8 mouse cellular contexts compared by ENCODE assay signal in the genomic region with DNA sequence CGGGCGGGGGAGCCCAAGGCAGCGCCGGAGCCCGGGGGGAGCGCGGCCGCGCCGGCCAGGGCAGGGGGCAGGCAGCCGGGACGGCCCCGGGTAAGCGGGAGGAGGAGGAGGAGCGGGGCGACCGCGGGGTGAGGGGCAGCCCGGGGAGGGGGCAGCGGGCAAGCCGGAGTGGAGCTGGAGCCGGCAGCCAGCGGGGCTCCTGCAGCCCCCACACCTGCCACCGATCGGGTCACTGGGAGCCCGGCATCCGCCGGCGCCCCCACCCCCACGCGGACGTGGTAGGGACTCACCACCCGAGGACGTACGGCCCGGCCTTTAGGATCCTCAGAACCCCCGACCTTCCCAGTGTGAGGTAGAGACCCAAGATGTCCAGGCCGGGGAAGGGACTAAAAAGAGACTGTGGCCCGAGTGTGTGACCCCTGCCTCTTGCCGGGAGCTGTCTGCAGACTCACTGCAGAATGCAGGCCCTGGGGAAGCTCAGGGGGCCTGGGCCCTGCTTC. TPM values are rescaled to one million over a fixed set of nuclear protein-coding genes. Genes with fewer than 3 reads are reported as not detected.
A peak's percentile ranks its signal among the peaks of the same experiment; 100 is the strongest.
DNase-seq lines count a peak whose midpoint lies in the region; ATAC-seq and TF ChIP-seq lines count a peak whose summit lies in the region.

No protein-coding gene starts in this region.

- peak overlapping the region; percentile 27 for H3K27ac ChIP-seq in heart, postnatal 0 days (ENCODE audit: low read depth)
- H3K27ac ChIP-seq in liver, postnatal 0 days (ENCODE audit: low read depth) = no peak overlapping the region

- H3K9ac ChIP-seq in heart, postnatal 0 days (replicated peaks; ENCODE audit: low read depth, low read length) = peak overlapping the region; percentile 74
- peak overlapping the region; percentile 41; the same call in 1 of the 2 replicates for H3K9ac ChIP-seq in liver, postnatal 0 days (replicated peaks)

- peaks cover 12% of the 10 kb centered on the region for H3K4me1 ChIP-seq in heart, postnatal 0 days (ENCODE audit: control insufficient read depth, insufficient read depth)
- peaks cover 5% of the 10 kb centered on the region for H3K4me1 ChIP-seq in liver, postnatal 0 days (ENCODE audit: insufficient read depth)

- DNase-seq in adrenal gland, postnatal 14 days = peak; percentile 34
- no peak for DNase-seq in adrenal gland, adult 18-20 months (ENCODE audit: low spot score in 2 of 2)
- peak; percentile 42 for DNase-seq in right cerebral cortex, postnatal 4 days
- no peak for DNase-seq in right cerebral cortex, adult 2 months (ENCODE audit: low spot score in 2 of 2)
- DNase-seq in heart, postnatal 0 days (ENCODE audit: low spot score) = no peak
- no peak for DNase-seq in liver, postnatal 0 days
- DNase-seq in gastrocnemius, adult 8-10 months (ENCODE audit: low spot score in 2 of 2) = no peak
- no peak for DNase-seq in thymus, adult 18-20 months

- TF ChIP-seq EP300 in heart, postnatal 0 days (IDR thresholded peaks at IDR 0.05; ENCODE audit: low read depth) = no peak
- no peak for TF ChIP-seq EP300 in liver, postnatal 0 days (IDR thresholded peaks at IDR 0.05; ENCODE audit: low read depth)

- no peaks in the 10 kb centered on the region for H3K9me3 ChIP-seq in heart, postnatal 0 days (replicated peaks; ENCODE audit: control insufficient read depth, low read length)
- H3K9me3 ChIP-seq in liver, postnatal 0 days (ENCODE audit: low read length) = no peaks in the 10 kb centered on the region

- 1% methylated on average over 20 of the region's 40 CpGs for WGBS in heart, postnatal 0 days
- WGBS in liver, postnatal 0 days (ENCODE audit: insufficient replicate concordance) = 2% methylated on average over 16 of the region's 40 CpGs

- TF ChIP-seq CTCF in heart, postnatal 0 days (IDR thresholded peaks at IDR 0.05; ENCODE audit: low read depth) = no peak
- TF ChIP-seq CTCF in liver, postnatal 0 days (IDR thresholded peaks at IDR 0.05; ENCODE audit: low read depth) = no peak

- peak; percentile 24 for ATAC-seq in heart, postnatal 0 days (ENCODE audit: insufficient read depth, low read depth)
- no peak; the same call in 1 of the 2 replicates for ATAC-seq in liver, postnatal 0 days

- H3K4me3 ChIP-seq in heart, postnatal 0 days (ENCODE audit: low read depth, low read length) = peak overlapping the region; percentile 72
- peak overlapping the region; percentile 51 for H3K4me3 ChIP-seq in liver, postnatal 0 days (ENCODE audit: low read depth, low read length)

- no peaks in the 10 kb centered on the region for H3K36me3 ChIP-seq in heart, postnatal 0 days (replicated peaks; ENCODE audit: control insufficient read depth, insufficient read depth, low read length)
- H3K36me3 ChIP-seq in liver, postnatal 0 days (replicated peaks; ENCODE audit: insufficient read depth, low read length) = no peaks in the 10 kb centered on the region

- peak overlapping the region; percentile 89 for H3K4me2 ChIP-seq in heart, postnatal 0 days (ENCODE audit: low read depth, low read length)
- peak overlapping the region; percentile 92 for H3K4me2 ChIP-seq in liver, postnatal 0 days (ENCODE audit: low read depth, low read length)

- no peaks in the 10 kb centered on the region for H3K27me3 ChIP-seq in heart, postnatal 0 days (ENCODE audit: control insufficient read depth, insufficient read depth, low read length)
- peaks cover 35% of the 10 kb centered on the region for H3K27me3 ChIP-seq in liver, postnatal 0 days (ENCODE audit: insufficient read depth, low read length)

RNA-seq across cellular contexts. Expression of a gene that starts 0.9 kb away (rescaled TPM):
- total RNA-seq in adrenal gland, postnatal 14 days (2021) = 10.2 and 10.3 TPM in 2 replicates
- total RNA-seq in adrenal gland, adult 18-20 months (2021) = 10 to 100 TPM; 11.4 to 12.4 TPM
- total RNA-seq in heart, postnatal 0 days (2014; rRNA removed; ENCODE audit: low replicate concordance) = 31.1 and 45.3 TPM in 2 replicates
- polyA plus RNA-seq in heart, postnatal 0 days (2015; fragmentation: Nextera tagmentation; extraction: Ambion mirVana) = 7.9 and 9.2 TPM in 2 replicates
- polyA plus RNA-seq in liver, postnatal 0 days (2015; fragmentation: Nextera tagmentation; extraction: Ambion mirVana) = 0.05 TPM in 1 of 2 replicates, not detected in the other
- under 1 TPM; 0.19 to 0.63 (median 0.49) TPM for total RNA-seq in gastrocnemius, adult 8-10 months (2022)

RNA-seq across cellular contexts. Expression of a gene that starts 19.4 kb away (rescaled TPM):
- not detected in 2 replicates for total RNA-seq in adrenal gland, postnatal 14 days (2021)
- not detected for total RNA-seq in adrenal gland, adult 18-20 months (2021)
- not detected in 2 replicates for total RNA-seq in heart, postnatal 0 days (2014; rRNA removed; ENCODE audit: low replicate concordance)
- polyA plus RNA-seq in heart, postnatal 0 days (2015; fragmentation: Nextera tagmentation; extraction: Ambion mirVana) = 0.15 TPM in 1 of 2 replicates, not detected in the other
- polyA plus RNA-seq in liver, postnatal 0 days (2015; fragmentation: Nextera tagmentation; extraction: Ambion mirVana) = not detected in 2 replicates
- total RNA-seq in gastrocnemius, adult 8-10 months (2022) = not detected

RNA-seq across cellular contexts. Expression of a gene that starts 27.6 kb away (rescaled TPM):
- total RNA-seq in adrenal gland, postnatal 14 days (2021) = 0.37 and 0.75 TPM in 2 replicates
- total RNA-seq in adrenal gland, adult 18-20 months (2021) = 1 to 10 TPM in 1 of 2 experiments, under 1 TPM in 1; 0.43 to 1.5 TPM
- total RNA-seq in heart, postnatal 0 days (2014; rRNA removed; ENCODE audit: low replicate concordance) = 4.2 TPM in 1 of 2 replicates, not detected in the other
- polyA plus RNA-seq in heart, postnatal 0 days (2015; fragmentation: Nextera tagmentation; extraction: Ambion mirVana) = 0.81 and 1.1 TPM in 2 replicates
- 2.6 and 3.1 TPM in 2 replicates for polyA plus RNA-seq in liver, postnatal 0 days (2015; fragmentation: Nextera tagmentation; extraction: Ambion mirVana)
- not detected for total RNA-seq in gastrocnemius, adult 8-10 months (2022)

RNA-seq across cellular contexts. Expression of a gene that starts 53.0 kb away (rescaled TPM):
- 7.4 and 8.3 TPM in 2 replicates for total RNA-seq in adrenal gland, postnatal 14 days (2021)
- total RNA-seq in adrenal gland, adult 18-20 months (2021) = 10 to 100 TPM; 10.7 to 11.5 TPM
- 7.8 and 24.7 TPM in 2 replicates for total RNA-seq in heart, postnatal 0 days (2014; rRNA removed; ENCODE audit: low replicate concordance)
- 3.7 and 4.3 TPM in 2 replicates for polyA plus RNA-seq in heart, postnatal 0 days (2015; fragmentation: Nextera tagmentation; extraction: Ambion mirVana)
- polyA plus RNA-seq in liver, postnatal 0 days (2015; fragmentation: Nextera tagmentation; extraction: Ambion mirVana) = 0.20 and 0.43 TPM in 2 replicates
- 1 to 10 TPM; 1.7 to 2.6 (median 2.1) TPM for total RNA-seq in gastrocnemius, adult 8-10 months (2022)

Comparison
In these comparisons a context has a peak if more than half of its experiments do, and no peak if none do; other contexts are left out.
1. DNase-seq: peak in adrenal gland, postnatal 14 days (single experiment) and right cerebral cortex, postnatal 4 days (single experiment); none in adrenal gland, adult 18-20 months (0 of 2), right cerebral cortex, adult 2 months (0 of 2), heart, postnatal 0 days (single experiment), liver, postnatal 0 days (single experiment), gastrocnemius, adult 8-10 months (0 of 2) and thymus, adult 18-20 months (0 of 2).